Mouse (Mus musculus): ENCODE results near the gene Tnrc18.
"Not testable (repeated sequence)": the region's sequence is repeated elsewhere in the genome, so short reads cannot be mapped to it uniquely, and the experiment has no call there.

Tnrc18 gene

DNA sequence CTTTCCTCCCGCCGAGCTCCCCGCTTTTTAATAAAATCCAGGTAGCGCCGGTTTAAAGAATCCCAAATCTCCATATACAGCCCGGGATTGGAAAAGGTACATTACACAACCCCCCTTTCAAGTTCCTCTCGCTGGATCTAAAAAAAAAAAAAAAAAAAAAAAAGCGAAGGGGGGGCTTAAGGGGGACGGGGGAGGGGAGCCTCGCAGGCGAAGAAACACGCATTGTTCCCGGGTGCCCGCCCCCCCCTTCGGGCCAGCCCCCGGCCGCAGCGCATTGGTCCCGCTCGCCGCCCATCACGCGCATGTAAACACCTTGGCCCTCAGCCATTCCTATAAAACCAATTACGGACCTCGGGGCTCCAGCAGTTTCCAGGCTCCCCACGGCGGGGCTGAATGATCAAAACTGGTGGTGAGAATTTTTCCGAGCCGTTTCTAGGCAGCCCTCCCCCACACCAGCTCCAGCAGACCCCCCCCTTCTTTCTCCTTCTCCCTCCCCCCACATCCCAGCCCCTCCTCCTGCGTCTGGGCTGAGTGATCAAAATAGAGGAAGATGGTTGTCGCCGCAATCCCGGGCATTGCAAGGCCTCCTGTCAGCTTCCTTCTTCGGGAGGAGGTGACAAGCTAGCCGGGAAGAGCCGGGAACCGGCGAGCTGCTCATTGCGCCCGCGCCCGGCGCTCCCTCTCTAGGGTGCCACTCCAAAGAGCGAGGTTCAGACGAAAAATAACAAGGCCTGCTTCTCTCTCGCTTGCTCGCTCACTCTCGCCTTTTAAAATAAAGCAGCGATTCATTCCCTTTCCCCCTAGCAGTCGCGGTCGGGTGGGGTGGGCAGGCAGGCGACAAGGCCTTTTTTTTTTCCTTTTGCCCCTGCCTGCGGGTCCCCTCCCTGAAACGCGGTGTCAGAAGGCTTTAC, at the start of gene Tnrc18:
Tnrc18 (minus strand) TSS at position 139 of the 911 bp plus-strand sequence.
- DNase-seq (ENCODE audit: extremely low spot score, low spot score): peak; percentile 100

- no peak for DNase-seq (ENCODE audit: extremely low spot score, low spot score)
Observed at GRCm38 (mm10) chr5:142857763-142858229, 40.3 kb upstream of the Tnrc18 start.

DNA sequence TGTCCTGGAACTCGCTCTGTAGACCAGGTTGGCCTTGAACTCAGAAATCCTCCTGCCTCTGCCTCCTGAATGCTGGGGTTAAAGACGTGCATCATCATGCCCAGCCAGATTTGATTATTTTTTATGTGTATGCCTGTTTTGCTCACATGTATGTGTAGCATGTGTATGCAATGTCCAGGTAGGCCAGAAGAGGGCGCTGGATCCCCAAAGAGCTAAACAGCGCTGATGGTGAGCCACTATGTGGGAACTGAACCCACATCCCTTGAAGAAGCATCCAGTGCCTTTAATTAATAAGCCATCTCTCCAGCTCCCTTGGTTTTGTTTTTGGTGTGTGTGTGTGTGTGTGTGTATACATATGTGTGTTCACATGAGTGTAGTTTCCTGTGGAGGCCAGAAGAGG, 38.9 kb upstream of the Tnrc18 start:
- DNase-seq (ENCODE audit: extremely low spot score, low spot score): no peak

- peak; percentile 53 for DNase-seq (ENCODE audit: extremely low spot score, low spot score)
Observed at GRCm38 (mm10) chr5:142854877-142855276, 37.4 kb upstream of the Tnrc18 start.

DNA sequence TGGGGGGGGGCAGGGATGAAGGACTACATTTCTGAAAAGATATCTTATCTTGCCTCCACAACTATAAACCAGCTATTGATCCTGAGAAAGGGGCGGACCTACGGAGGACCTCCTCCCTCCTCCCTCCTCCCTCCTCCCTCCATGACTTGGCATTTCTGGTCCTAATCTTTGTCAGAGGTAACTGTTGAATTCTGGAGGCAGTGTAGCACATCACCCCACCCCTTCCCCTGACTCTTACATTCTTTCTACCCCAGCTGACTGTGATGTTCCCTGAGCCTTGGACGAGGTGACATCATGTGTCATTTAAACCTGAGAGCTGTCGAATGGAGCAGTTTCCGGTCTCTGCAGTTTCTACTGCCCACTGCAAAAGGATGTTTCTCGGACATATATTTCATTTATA, 36.1 kb upstream of the Tnrc18 start:
- no peak for DNase-seq (ENCODE audit: extremely low spot score, low spot score)

- DNase-seq (ENCODE audit: extremely low spot score, low spot score): no peak
Observed at GRCm38 (mm10) chr5:142851681-142852049, 34.2 kb upstream of the Tnrc18 start.

GRCm38 (mm10) chr5:142850916-142851680, 33.6 kb upstream of the Tnrc18 start:
- no peak for DNase-seq (ENCODE audit: extremely low spot score, low spot score)

GRCm38 (mm10) chr5:142850476-142850875, 33.0 kb upstream of the Tnrc18 start:
- no peak for DNase-seq (ENCODE audit: extremely low spot score, low spot score)

GRCm38 (mm10) chr5:142848911-142849310, 31.4 kb upstream of the Tnrc18 start:
- DNase-seq (ENCODE audit: extremely low spot score, low spot score): no peak

GRCm38 (mm10) chr5:142848149-142848548, 30.7 kb upstream of the Tnrc18 start:
- DNase-seq (ENCODE audit: extremely low spot score, low spot score): no peak

DNA sequence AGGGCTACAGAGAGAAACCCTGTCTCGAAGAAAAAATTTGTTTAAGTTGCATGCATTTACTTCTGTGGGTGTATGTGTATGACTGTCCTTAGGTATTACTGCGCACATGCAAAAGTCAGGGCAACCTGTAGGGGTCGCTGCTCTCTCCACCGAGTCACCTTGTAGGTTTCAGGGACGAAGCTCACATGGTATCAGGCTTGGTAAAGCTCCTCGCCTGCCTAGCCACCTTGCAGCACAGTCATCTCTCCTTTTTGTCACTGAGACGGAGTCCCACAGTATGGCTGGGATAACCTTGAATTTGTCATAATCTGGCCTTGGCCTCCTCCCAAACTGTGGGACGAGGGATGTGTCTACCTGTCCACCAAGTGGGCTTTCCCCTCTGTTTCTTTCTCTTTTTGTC, 27.0 kb upstream of the Tnrc18 start:
- DNase-seq (ENCODE audit: extremely low spot score, low spot score): no peak

- peak; percentile 44 for DNase-seq (ENCODE audit: extremely low spot score, low spot score)
Observed at GRCm38 (mm10) chr5:142842137-142842642, 24.7 kb upstream of the Tnrc18 start.

- DNase-seq (ENCODE audit: extremely low spot score, low spot score): no peak
Observed at GRCm38 (mm10) chr5:142841372-142842136, 24.1 kb upstream of the Tnrc18 start.

GRCm38 (mm10) chr5:142837427-142837826, 20.0 kb upstream of the Tnrc18 start:
- not testable (repeated sequence) for DNase-seq (ENCODE audit: extremely low spot score, low spot score)

- no peak for DNase-seq (ENCODE audit: extremely low spot score, low spot score)
Observed at GRCm38 (mm10) chr5:142836891-142837290, 19.4 kb upstream of the Tnrc18 start.

GRCm38 (mm10) chr5:142833646-142834438, 16.4 kb upstream of the Tnrc18 start:
- DNase-seq (ENCODE audit: extremely low spot score, low spot score): no peak

DNA sequence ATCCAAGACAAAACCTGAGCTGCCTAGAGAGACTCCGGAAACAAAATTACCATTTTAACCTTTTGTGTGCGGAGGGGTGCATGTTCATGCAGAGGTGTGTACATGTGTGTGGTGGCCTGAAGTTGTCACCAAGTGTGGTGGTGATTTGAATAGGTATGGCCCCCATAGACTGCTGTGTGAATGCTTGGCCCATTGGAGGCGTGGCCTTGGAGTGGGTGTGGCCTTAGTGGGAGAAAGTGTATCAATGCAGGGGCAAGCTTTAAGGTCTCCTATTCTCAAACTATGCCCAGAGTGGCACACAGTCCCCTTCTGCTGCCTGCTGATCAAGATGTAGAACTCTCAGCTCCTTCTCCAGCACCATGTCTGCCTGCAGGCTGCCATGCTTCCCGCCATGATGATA, 8.7 kb upstream of the Tnrc18 start:
- no peak for DNase-seq (ENCODE audit: extremely low spot score, low spot score)

- no peak for DNase-seq (ENCODE audit: extremely low spot score, low spot score)
Observed at GRCm38 (mm10) chr5:142825665-142826064, 8.2 kb upstream of the Tnrc18 start.

- DNase-seq (ENCODE audit: extremely low spot score, low spot score): peak; percentile 33
Observed at GRCm38 (mm10) chr5:142824091-142824490, 6.6 kb upstream of the Tnrc18 start.
